Mouse (Mus musculus) G1E (cell line): Measurements from ENCODE around the gene Zfp866.

Experiments
- CTCF ChIP-seq: IDR thresholded peaks from 2 replicates; pipeline ENCODE4 v1.5.1; 2012; ENCODE audit warnings: low read depth, low read length, inconsistent platforms, mixed read lengths
- GATA1 ChIP-seq: IDR thresholded peaks from 2 replicates; pipeline ENCODE4 v1.6.1; 2012; ENCODE audit warnings: borderline replicate concordance, low read length, inconsistent platforms, mixed read lengths
- GATA2 ChIP-seq: IDR thresholded peaks from 2 replicates; pipeline ENCODE4 v1.6.1; 2012; ENCODE audit warnings: low read depth, low read length, inconsistent platforms, borderline replicate concordance

DNA sequence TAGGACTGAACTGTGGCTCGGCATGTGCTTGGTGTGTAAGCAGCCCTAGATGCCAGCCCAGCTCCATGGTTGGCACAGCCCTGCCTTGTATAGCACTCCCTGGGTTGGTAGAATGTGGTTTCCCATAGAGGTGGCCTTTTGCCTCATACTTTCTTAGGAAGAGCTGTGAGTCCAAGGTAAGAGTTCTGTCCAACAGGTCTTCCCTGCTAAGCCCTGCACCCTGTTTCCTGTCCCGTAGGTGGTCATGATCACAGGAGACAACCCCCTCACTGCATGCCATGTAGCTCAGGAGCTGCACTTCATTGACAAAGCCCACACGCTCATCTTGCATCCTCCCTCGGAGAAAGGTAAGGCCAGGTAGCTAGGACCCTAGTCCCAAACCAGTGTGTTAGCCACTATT, 10.8 kb upstream of the Zfp866 start:
- TF ChIP-seq CTCF = no peak
- TF ChIP-seq GATA1 = no peak
- TF ChIP-seq GATA2 = no peak
